Mouse (Mus musculus): ENCODE data around the gene Dapk3. TPM values are rescaled to one million over a fixed set of nuclear protein-coding genes. Genes with fewer than 3 reads are reported as not detected.

Gene Dapk3
- polyA plus RNA-seq, 1 experiment from 2014 or later: 41.7 TPM

- H3K9me3 ChIP-seq (replicated peaks): no peaks in the 10 kb centered on the region
- no peak overlapping the region for H3K4me2 ChIP-seq
- no peak overlapping the region for H3K27ac ChIP-seq
- H3K9ac ChIP-seq: no peak overlapping the region
- H3K4me1 ChIP-seq: peaks cover 24% of the 10 kb centered on the region
- no peak for ATAC-seq
- H3K36me3 ChIP-seq: no peaks in the 10 kb centered on the region
- 70% methylated on average over 12 of the region's 12 CpGs for WGBS (ENCODE audit: insufficient replicate concordance)
- H3K27me3 ChIP-seq (replicated peaks): peaks cover 84% of the 10 kb centered on the region
- no peak overlapping the region for H3K4me3 ChIP-seq
Observed at GRCm38 (mm10) chr10:81236471-81237268, 53.9 kb downstream of the Dapk3 start.

DNA sequence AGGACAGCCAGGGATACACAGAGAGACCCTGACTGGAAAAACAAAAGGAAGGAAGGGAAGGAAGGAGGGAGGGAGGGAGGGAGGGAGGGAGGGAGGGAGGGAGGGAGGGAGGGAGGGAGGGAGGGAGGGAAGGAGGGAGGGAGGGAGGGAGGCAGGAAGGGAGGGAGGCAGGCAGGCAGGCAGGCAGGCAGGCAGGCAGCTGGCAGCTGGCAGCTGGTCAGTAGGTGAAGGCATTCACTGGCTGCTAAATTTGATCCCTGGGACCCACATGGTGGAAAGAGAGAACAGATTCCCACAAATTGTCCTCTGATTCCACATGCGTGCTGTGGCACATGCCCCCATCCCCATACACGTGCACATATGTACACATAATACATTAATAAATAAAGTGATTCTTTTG is 55.8 kb downstream of the Dapk3 start:
- Histone ChIP-seq H3K27ac (no peak overlapping the region), H3K4me2 (no peak overlapping the region), H3K4me3 (no peak overlapping the region), H3K4me1 (peaks cover 11% of the 10 kb centered on the region; the same call in 1 of the 2 replicates), H3K9me3 (replicated peaks) (no peaks in the 10 kb centered on the region), H3K36me3 (no peaks in the 10 kb centered on the region), H3K27me3 (replicated peaks) (peaks cover 92% of the 10 kb centered on the region), H3K9ac (no peak overlapping the region)
- no peak for ATAC-seq
- WGBS (ENCODE audit: insufficient replicate concordance): 58% methylated on average over 2 of the region's 2 CpGs

DNA sequence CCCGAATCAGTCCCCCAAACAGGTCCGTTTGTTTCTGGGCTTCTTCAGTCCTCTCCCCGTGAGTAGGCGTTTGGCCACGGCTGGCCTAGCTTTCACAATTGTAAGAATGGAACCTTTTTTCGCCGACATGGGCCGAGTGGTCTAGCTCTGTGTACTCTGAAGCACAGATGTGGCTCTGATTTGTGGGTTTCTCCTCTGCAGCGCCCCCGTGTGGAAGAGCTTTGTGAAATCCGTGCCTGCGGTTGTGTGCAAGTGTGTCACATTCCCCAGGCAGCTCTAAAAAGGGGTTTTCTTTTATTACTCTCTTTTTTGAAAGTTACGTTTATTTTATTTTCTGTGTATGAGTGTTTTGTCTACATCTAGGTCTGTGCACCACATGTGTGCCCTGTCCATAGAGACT is 58.1 kb downstream of the Dapk3 start:
- no peak overlapping the region for H3K27ac ChIP-seq
- no peaks in the 10 kb centered on the region for H3K36me3 ChIP-seq
- no peak overlapping the region for H3K4me3 ChIP-seq
- no peak for ATAC-seq
- 19% methylated on average over 13 of the region's 13 CpGs for WGBS (ENCODE audit: insufficient replicate concordance)
- 0 out of 2 replicates have a peak, but pooled peaks cover 14% of the 10 kb centered on the region for H3K4me1 ChIP-seq
- no peak overlapping the region for H3K9ac ChIP-seq
- no peak overlapping the region for H3K4me2 ChIP-seq
- no peaks in the 10 kb centered on the region for H3K9me3 ChIP-seq (replicated peaks)
- peaks cover 99% of the 10 kb centered on the region for H3K27me3 ChIP-seq (replicated peaks)

DNA sequence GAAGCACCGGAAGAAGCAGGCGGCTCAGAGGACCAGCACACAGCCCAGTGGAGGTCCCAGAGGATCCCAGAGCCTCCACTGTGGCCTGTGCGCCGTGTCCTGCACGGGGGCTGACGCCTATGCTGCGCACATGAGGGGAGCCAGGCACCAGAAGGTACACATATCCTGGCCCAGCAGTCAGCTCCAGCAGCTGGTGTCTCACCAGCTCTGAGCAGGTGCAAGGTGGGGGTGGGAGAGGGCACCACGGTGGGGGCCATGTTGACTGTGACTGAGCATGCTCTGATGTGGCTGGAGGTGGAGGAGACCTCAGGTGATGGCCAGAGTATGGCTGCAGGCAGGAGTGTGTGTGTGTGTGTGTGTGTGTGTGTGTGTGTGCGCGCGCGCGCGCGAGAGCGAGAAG is 59.2 kb downstream of the Dapk3 start:
- 87% methylated on average over 16 of the region's 16 CpGs for WGBS (ENCODE audit: insufficient replicate concordance)
- Histone ChIP-seq H3K9me3 (replicated peaks) (no peaks in the 10 kb centered on the region), H3K9ac (no peak overlapping the region), H3K36me3 (no peaks in the 10 kb centered on the region), H3K4me2 (no peak overlapping the region), H3K27me3 (replicated peaks) (peaks cover 94% of the 10 kb centered on the region), H3K4me1 (0 out of 2 replicates have a peak, but pooled peaks cover 14% of the 10 kb centered on the region), H3K27ac (no peak overlapping the region), H3K4me3 (no peak overlapping the region)
- ATAC-seq: no peak

Other genes starting within 250 kb of the Dapk3 start
- 0.80 and 0.81 TPM in 2 replicates for gene Gng7, start 168.1 kb upstream of the Dapk3 start, polyA plus RNA-seq (2016; fragmentation: Nextera tagmentation; extraction: Ambion mirVana)
- not detected in 2 replicates for gene Diras1, start 157.3 kb upstream of the Dapk3 start, polyA plus RNA-seq (2016; fragmentation: Nextera tagmentation; extraction: Ambion mirVana)
- 7.1 and 7.9 TPM in 2 replicates for gene Slc39a3, start 145.6 kb upstream of the Dapk3 start, polyA plus RNA-seq (2016; fragmentation: Nextera tagmentation; extraction: Ambion mirVana)
- 89.2 and 91.3 TPM in 2 replicates for gene Sgta, start 122.8 kb upstream of the Dapk3 start, polyA plus RNA-seq (2016; fragmentation: Nextera tagmentation; extraction: Ambion mirVana)
- 48.5 and 50.8 TPM in 2 replicates for gene Thop1, start 113.0 kb upstream of the Dapk3 start, polyA plus RNA-seq (2016; fragmentation: Nextera tagmentation; extraction: Ambion mirVana)
- gene Creb3l3, start 84.1 kb upstream of the Dapk3 start, polyA plus RNA-seq (2016; fragmentation: Nextera tagmentation; extraction: Ambion mirVana): 17.3 and 17.8 TPM in 2 replicates
- gene Map2k2, start 77.1 kb upstream of the Dapk3 start, polyA plus RNA-seq (2016; fragmentation: Nextera tagmentation; extraction: Ambion mirVana): 167 and 168 TPM in 2 replicates
- 74.0 and 76.0 TPM in 2 replicates for gene Zbtb7a, start 47.8 kb upstream of the Dapk3 start, polyA plus RNA-seq (2016; fragmentation: Nextera tagmentation; extraction: Ambion mirVana)
- 28.9 and 29.7 TPM in 2 replicates for gene Pias4, start 15.1 kb upstream of the Dapk3 start, polyA plus RNA-seq (2016; fragmentation: Nextera tagmentation; extraction: Ambion mirVana)
- gene Eef2, start 6.4 kb upstream of the Dapk3 start, polyA plus RNA-seq (2016; fragmentation: Nextera tagmentation; extraction: Ambion mirVana): 440 and 450 TPM in 2 replicates
- not detected in 2 replicates for gene 4930442H23Rik, start 844 bp downstream of the Dapk3 start, polyA plus RNA-seq (2016; fragmentation: Nextera tagmentation; extraction: Ambion mirVana)
- not detected in 2 replicates for gene Nmrk2, start 19.0 kb downstream of the Dapk3 start, polyA plus RNA-seq (2016; fragmentation: Nextera tagmentation; extraction: Ambion mirVana)
- gene Atcay, start 47.8 kb downstream of the Dapk3 start, polyA plus RNA-seq (2016; fragmentation: Nextera tagmentation; extraction: Ambion mirVana): 0.05 and 0.06 TPM in 2 replicates
- gene Zfr2, start 50.1 kb downstream of the Dapk3 start, polyA plus RNA-seq (2016; fragmentation: Nextera tagmentation; extraction: Ambion mirVana): 1.1 and 1.2 TPM in 2 replicates
- gene Matk, start 69.9 kb downstream of the Dapk3 start, polyA plus RNA-seq (2016; fragmentation: Nextera tagmentation; extraction: Ambion mirVana): 2.0 and 2.2 TPM in 2 replicates
- 152 and 156 TPM in 2 replicates for gene Mrpl54, start 83.9 kb downstream of the Dapk3 start, polyA plus RNA-seq (2016; fragmentation: Nextera tagmentation; extraction: Ambion mirVana)
- 27.3 and 30.4 TPM in 2 replicates for gene Apba3, start 84.0 kb downstream of the Dapk3 start, polyA plus RNA-seq (2016; fragmentation: Nextera tagmentation; extraction: Ambion mirVana)
- gene Tjp3, start 108.6 kb downstream of the Dapk3 start, polyA plus RNA-seq (2016; fragmentation: Nextera tagmentation; extraction: Ambion mirVana): 1.1 and 1.3 TPM in 2 replicates
- gene Pip5k1c, start 110.0 kb downstream of the Dapk3 start, polyA plus RNA-seq (2016; fragmentation: Nextera tagmentation; extraction: Ambion mirVana): 27.8 and 29.0 TPM in 2 replicates
- 52.9 and 55.1 TPM in 2 replicates for gene Cactin, start 138.1 kb downstream of the Dapk3 start, polyA plus RNA-seq (2016; fragmentation: Nextera tagmentation; extraction: Ambion mirVana)
- gene Tbxa2r, start 145.7 kb downstream of the Dapk3 start, polyA plus RNA-seq (2016; fragmentation: Nextera tagmentation; extraction: Ambion mirVana): 6.7 and 7.0 TPM in 2 replicates
- 0.04 TPM in 1 of 2 replicates, not detected in the other for gene Gipc3, start 160.3 kb downstream of the Dapk3 start, polyA plus RNA-seq (2016; fragmentation: Nextera tagmentation; extraction: Ambion mirVana)
- gene Hmg20b, start 167.5 kb downstream of the Dapk3 start, polyA plus RNA-seq (2016; fragmentation: Nextera tagmentation; extraction: Ambion mirVana): 39.9 and 47.1 TPM in 2 replicates
- gene Mfsd12, start 174.5 kb downstream of the Dapk3 start, polyA plus RNA-seq (2016; fragmentation: Nextera tagmentation; extraction: Ambion mirVana): 20.8 and 21.0 TPM in 2 replicates
- 1.4 TPM in 2 replicates for gene 4930404N11Rik, start 182.8 kb downstream of the Dapk3 start, polyA plus RNA-seq (2016; fragmentation: Nextera tagmentation; extraction: Ambion mirVana)
- gene Fzr1, start 195.5 kb downstream of the Dapk3 start, polyA plus RNA-seq (2016; fragmentation: Nextera tagmentation; extraction: Ambion mirVana): 93.8 and 100 TPM in 2 replicates
- 70.0 and 74.5 TPM in 2 replicates for gene Dohh, start 201.4 kb downstream of the Dapk3 start, polyA plus RNA-seq (2016; fragmentation: Nextera tagmentation; extraction: Ambion mirVana)
- gene Gm48551, start 201.5 kb downstream of the Dapk3 start, polyA plus RNA-seq (2016; fragmentation: Nextera tagmentation; extraction: Ambion mirVana): 0.68 and 1.2 TPM in 2 replicates
- 0.71 and 0.98 TPM in 2 replicates for gene Gm48552, start 206.0 kb downstream of the Dapk3 start, polyA plus RNA-seq (2016; fragmentation: Nextera tagmentation; extraction: Ambion mirVana)
- 1.8 TPM in 2 replicates for gene Smim24, start 210.0 kb downstream of the Dapk3 start, polyA plus RNA-seq (2016; fragmentation: Nextera tagmentation; extraction: Ambion mirVana)

All from liver, embryonic 12.5 days (tissue).